36 mouse cellular contexts compared by ENCODE assay signal in the genomic region with DNA sequence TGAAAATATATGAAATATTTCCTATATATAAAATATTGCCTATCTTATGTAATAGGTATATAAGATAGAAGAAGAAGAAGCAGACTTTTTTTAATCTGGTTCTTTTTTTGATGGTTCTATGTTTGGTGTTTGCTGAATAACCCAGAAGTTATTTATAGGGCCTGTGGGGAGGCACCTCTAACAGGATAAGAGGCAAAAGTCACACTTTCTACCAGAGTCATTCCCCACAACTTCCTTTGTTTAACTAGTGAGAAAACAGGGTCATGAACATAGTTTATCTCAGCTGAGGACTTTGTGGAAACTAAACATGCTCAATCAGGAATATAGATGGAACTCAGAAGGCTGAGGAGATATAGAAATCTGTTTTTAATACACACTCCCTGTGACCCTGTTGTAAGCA. TPM values are rescaled to one million over a fixed set of nuclear protein-coding genes. Genes with fewer than 3 reads are reported as not detected.
DNase-seq lines count a peak whose midpoint lies in the region; ATAC-seq and TF ChIP-seq lines count a peak whose summit lies in the region.
"Had no signal": no experiment of that assay in that cellular context is flagged by ENCODE, and none has a peak within 500 bp of the region (broad histone marks: within the 10 kb centered on the region; RNA-seq: fewer than 3 reads in every experiment).

No protein-coding gene starts in this region.

- no peak for ATAC-seq in hindbrain, embryonic 14.5 days (ENCODE audit: low FRiP score)
- no peak for ATAC-seq in forebrain, embryonic 14.5 days
- ATAC-seq: forebrain, postnatal 0 days; hindbrain, embryonic 16.5 days; midbrain, embryonic 13.5 days had no signal

- no peaks in the 10 kb centered on the region for H3K27me3 ChIP-seq in kidney, adult 2 months (replicated peaks; ENCODE audit: control insufficient read depth, insufficient read depth, low read length)
- H3K27me3 ChIP-seq in hindbrain, embryonic 14.5 days (ENCODE audit: control insufficient read depth, insufficient read depth, low read length), result no peaks in the 10 kb centered on the region
- H3K27me3 ChIP-seq in forebrain, embryonic 14.5 days (replicated peaks; ENCODE audit: control insufficient read depth, insufficient read depth, low read length), result no peaks in the 10 kb centered on the region
- H3K27me3 ChIP-seq: liver, embryonic 13.5 days; megakaryocyte, embryonic 14.5 days; midbrain, embryonic 13.5 days had no signal

- no peak for TF ChIP-seq CTCF in kidney, adult 2 months (conservative IDR thresholded peaks at IDR 0.05; ENCODE audit: insufficient read depth, insufficient read length, low read depth, low read length)

- no peak overlapping the region for H3K9ac ChIP-seq in hindbrain, embryonic 14.5 days
- H3K9ac ChIP-seq in forebrain, embryonic 14.5 days (ENCODE audit: low read length), result no peak overlapping the region
- H3K9ac ChIP-seq: forebrain, postnatal 0 days; liver, embryonic 13.5 days; lung, embryonic 14.5 days; midbrain, embryonic 13.5 days had no signal

- no peak overlapping the region for H3K27ac ChIP-seq in kidney, adult 2 months (ENCODE audit: insufficient read depth, low read depth, low read length)
- peak overlapping the region; percentile 86 for H3K27ac ChIP-seq in macrophage
- H3K27ac ChIP-seq in hindbrain, embryonic 14.5 days, result no peak overlapping the region
- H3K27ac ChIP-seq in forebrain, embryonic 14.5 days (ENCODE audit: low read depth, low read length), result no peak overlapping the region
- H3K27ac ChIP-seq: heart, embryonic 10.5 days; midbrain, embryonic 13.5 days had no signal

- TF ChIP-seq POLR2A in kidney, adult 2 months (IDR thresholded peaks at IDR 0.05; ENCODE audit: low read depth, low read length), result no peak

- no peaks in the 10 kb centered on the region; the same call in 1 of the 2 replicates for H3K4me1 ChIP-seq in kidney, adult 2 months (ENCODE audit: control insufficient read depth, insufficient read depth, low read length)
- no peaks in the 10 kb centered on the region for H3K4me1 ChIP-seq in hindbrain, embryonic 14.5 days (replicated peaks; ENCODE audit: control insufficient read depth, insufficient read depth, low read length)
- H3K4me1 ChIP-seq in forebrain, embryonic 14.5 days (ENCODE audit: control insufficient read depth, insufficient read depth, low read length), result no peaks in the 10 kb centered on the region
- H3K4me1 ChIP-seq: heart, embryonic 10.5 days; liver, embryonic 13.5 days; midbrain, embryonic 13.5 days had no signal

- no peaks in the 10 kb centered on the region for H3K79me2 ChIP-seq in macrophage (ENCODE audit: inconsistent target)

- no peaks in the 10 kb centered on the region for H3K36me3 ChIP-seq in kidney, adult 2 months (ENCODE audit: control insufficient read depth, insufficient read depth, low read length)
- no peaks in the 10 kb centered on the region for H3K36me3 ChIP-seq in macrophage (ENCODE audit: inconsistent target)
- no peaks in the 10 kb centered on the region for H3K36me3 ChIP-seq in hindbrain, embryonic 14.5 days (replicated peaks; ENCODE audit: control insufficient read depth, insufficient read depth)
- no peaks in the 10 kb centered on the region for H3K36me3 ChIP-seq in forebrain, embryonic 14.5 days (ENCODE audit: control insufficient read depth, insufficient read depth, low read length)
- H3K36me3 ChIP-seq: heart, embryonic 10.5 days; liver, embryonic 13.5 days; midbrain, embryonic 13.5 days had no signal

- H3K9me3 ChIP-seq in hindbrain, embryonic 14.5 days (ENCODE audit: control insufficient read depth, low read length), result no peaks in the 10 kb centered on the region
- H3K9me3 ChIP-seq in forebrain, embryonic 14.5 days (replicated peaks; ENCODE audit: control insufficient read depth, low read length), result no peaks in the 10 kb centered on the region
- H3K9me3 ChIP-seq: heart, embryonic 10.5 days; liver, embryonic 13.5 days; megakaryocyte, embryonic 14.5 days; midbrain, embryonic 13.5 days had no signal

- H3K4me2 ChIP-seq in hindbrain, embryonic 14.5 days (replicated peaks), result no peak overlapping the region
- H3K4me2 ChIP-seq in forebrain, embryonic 14.5 days (ENCODE audit: low read length), result no peak overlapping the region
- H3K4me2 ChIP-seq: liver, embryonic 13.5 days; lung, embryonic 14.5 days; midbrain, embryonic 13.5 days had no signal

- no peak overlapping the region for H3K4me3 ChIP-seq in kidney, adult 2 months (ENCODE audit: insufficient read depth, low read depth, low read length)
- H3K4me3 ChIP-seq in macrophage (ENCODE audit: inconsistent target), result no peak overlapping the region
- H3K4me3 ChIP-seq in hindbrain, embryonic 14.5 days (replicated peaks; ENCODE audit: low read length), result no peak overlapping the region
- H3K4me3 ChIP-seq in forebrain, embryonic 14.5 days (ENCODE audit: low read depth, low read length), result no peak overlapping the region
- H3K4me3 ChIP-seq: erythroblast, embryonic 14.5 days; heart, embryonic 10.5 days; liver, embryonic 13.5 days; midbrain, embryonic 13.5 days had no signal

- DNase-seq in kidney, adult 2 months, result peak; percentile 20
- DNase-seq in kidney, adult 9 months, result no peak
- DNase-seq in 416B (ENCODE audit: low read depth) (peak; percentile 89), A20 (ENCODE audit: low read depth, low spot score) (peak; percentile 34)
- DNase-seq in retina, postnatal 1 day, result no peak
- no peak for DNase-seq in hindbrain, embryonic 14.5 days (ENCODE audit: low spot score)
- DNase-seq in forebrain, embryonic 14.5 days (ENCODE audit: low spot score), result no peak
- DNase-seq: adrenal gland, postnatal 14 days; cerebellum, adult 18-20 months; cerebellum, postnatal 10 days; forebrain, postnatal 0 days; gastrocnemius, postnatal 10 days; heart, postnatal 36 days; kidney, adult 18-20 months; layer of hippocampus, adult 9-11 months; liver, embryonic 13.5 days; lung, embryonic 14.5 days; lung, postnatal 14 days; right cerebral cortex, adult 18-20 months; spleen, adult 18-20 months; thymus, postnatal 14 days had no signal

RNA-seq across cellular contexts. Expression of gene Clec9a, which starts 2.7 kb away (rescaled TPM):
- 0.42 and 0.86 TPM in 2 replicates for polyA plus RNA-seq in kidney, adult 2 months (2012; rRNA removed)
- 1 to 10 TPM in 22 of 26 experiments, under 1 TPM in 4; 0.25 to 5.4 (median 1.6) TPM for total RNA-seq in macrophage (2018; cell fraction: chromatin; rRNA removed)
- total RNA-seq in macrophage (2018; cell fraction: cytosol; rRNA removed), result under 1 TPM in 25 of 26 experiments, not detected in 1; 0.07 to 0.82 (median 0.23) TPM
- 1 to 10 TPM in 21 of 26 experiments, under 1 TPM in 5; 0.48 to 4.6 (median 1.6) TPM for total RNA-seq in macrophage (2018; cell fraction: nucleus; rRNA removed)
- 0.48 to 1.2 TPM in 2 of 3 replicates, not detected in the other for polyA plus RNA-seq in macrophage (2018)
- polyA plus RNA-seq in hindbrain, embryonic 14.5 days (2014; fragmentation: Nextera tagmentation; extraction: Ambion mirVana), result 0.16 and 0.33 TPM in 2 replicates
- polyA plus RNA-seq in forebrain, embryonic 14.5 days (2014; fragmentation: Nextera tagmentation; extraction: Ambion mirVana), result 0.10 and 0.19 TPM in 2 replicates
- total RNA-seq: gastrocnemius, postnatal 10 days; granulocyte monocyte progenitor cell, adult 5-6 weeks; left cerebral cortex, postnatal 14 days; MEL had no signal
- polyA plus RNA-seq: cortical plate, adult 2 months; erythroblast, embryonic 14.5 days; forebrain, postnatal 0 days had no signal

RNA-seq across cellular contexts. Expression of gene Clec1b, which starts 8.9 kb away (rescaled TPM):
- polyA plus RNA-seq in kidney, adult 2 months (2012; rRNA removed), result 0.24 and 0.41 TPM in 2 replicates
- total RNA-seq in macrophage (2018; cell fraction: chromatin; rRNA removed), result 10 to 100 TPM in 5 of 26 experiments, 1 to 10 TPM in 21; 2.7 to 15.4 (median 7.5) TPM
- total RNA-seq in macrophage (2018; cell fraction: cytosol; rRNA removed), result 1 to 10 TPM in 22 of 26 experiments, under 1 TPM in 4; 0.84 to 3.1 (median 1.5) TPM
- total RNA-seq in macrophage (2018; cell fraction: nucleus; rRNA removed), result 10 to 100 TPM in 2 of 26 experiments, 1 to 10 TPM in 24; 2.6 to 12.2 (median 5.7) TPM
- 0.93 to 5.0 TPM (median 1.5 TPM) in 3 replicates for polyA plus RNA-seq in macrophage (2018)
- polyA plus RNA-seq in hindbrain, embryonic 14.5 days (2014; fragmentation: Nextera tagmentation; extraction: Ambion mirVana), result 0.63 and 1.4 TPM in 2 replicates
- polyA plus RNA-seq in forebrain, embryonic 14.5 days (2014; fragmentation: Nextera tagmentation; extraction: Ambion mirVana), result 1.6 and 2.0 TPM in 2 replicates
- total RNA-seq: MEL had no signal
- polyA plus RNA-seq: erythroblast, embryonic 14.5 days had no signal

RNA-seq across cellular contexts. Expression of gene Clec12b, which starts 20.3 kb away (rescaled TPM):
- 0.06 and 0.12 TPM in 2 replicates for polyA plus RNA-seq in kidney, adult 2 months (2012; rRNA removed)
- not detected for total RNA-seq in macrophage (2018; cell fraction: chromatin; rRNA removed)
- under 1 TPM in 1 of 26 experiments, not detected in 25; 0.10 TPM for total RNA-seq in macrophage (2018; cell fraction: cytosol; rRNA removed)
- not detected for total RNA-seq in macrophage (2018; cell fraction: nucleus; rRNA removed)
- polyA plus RNA-seq in macrophage (2018), result not detected in 3 replicates
- polyA plus RNA-seq in hindbrain, embryonic 14.5 days (2014; fragmentation: Nextera tagmentation; extraction: Ambion mirVana), result 0.41 and 0.51 TPM in 2 replicates
- not detected in 2 replicates for polyA plus RNA-seq in forebrain, embryonic 14.5 days (2014; fragmentation: Nextera tagmentation; extraction: Ambion mirVana)
- total RNA-seq: forebrain, postnatal 0 days; gastrocnemius, postnatal 10 days; granulocyte monocyte progenitor cell, adult 5-6 weeks; left cerebral cortex, postnatal 14 days; MEL had no signal
- polyA plus RNA-seq: erythroblast, embryonic 14.5 days; forebrain, embryonic 11.5 days; intestine, embryonic 14.5 days; limb, embryonic 11.5 days; neural tube, embryonic 11.5 days; stomach, embryonic 16.5 days had no signal

RNA-seq across cellular contexts. Expression of gene Clec1a, which starts 45.8 kb away (rescaled TPM):
- 2.6 and 2.8 TPM in 2 replicates for polyA plus RNA-seq in kidney, adult 2 months (2012; rRNA removed)
- total RNA-seq in macrophage (2018; cell fraction: chromatin; rRNA removed), result 1 to 10 TPM in 1 of 26 experiments, under 1 TPM in 14, not detected in 11; 0.12 to 1.0 (median 0.43) TPM
- total RNA-seq in macrophage (2018; cell fraction: cytosol; rRNA removed), result 1 to 10 TPM in 3 of 26 experiments, under 1 TPM in 23; 0.11 to 1.3 (median 0.52) TPM
- 1 to 10 TPM in 1 of 26 experiments, under 1 TPM in 22, not detected in 3; 0.18 to 1.1 (median 0.50) TPM for total RNA-seq in macrophage (2018; cell fraction: nucleus; rRNA removed)
- 0.12 to 0.80 TPM (median 0.65 TPM) in 3 replicates for polyA plus RNA-seq in macrophage (2018)
- polyA plus RNA-seq in hindbrain, embryonic 14.5 days (2014; fragmentation: Nextera tagmentation; extraction: Ambion mirVana), result 1.9 and 2.0 TPM in 2 replicates
- polyA plus RNA-seq in forebrain, embryonic 14.5 days (2014; fragmentation: Nextera tagmentation; extraction: Ambion mirVana), result 1.3 and 1.5 TPM in 2 replicates
- total RNA-seq: granulocyte monocyte progenitor cell, adult 5-6 weeks; MEL had no signal
- polyA plus RNA-seq: erythroblast, embryonic 14.5 days had no signal

Comparison
In these comparisons a context has a peak if more than half of its experiments do, and no peak if none do; other contexts are left out.
1. DNase-seq: peak in kidney, adult 2 months (single experiment), 416B (single experiment) and A20 (single experiment); none in kidney, adult 9 months (single experiment), retina, postnatal 1 day (single experiment), hindbrain, embryonic 14.5 days (single experiment) and forebrain, embryonic 14.5 days (single experiment).